Mouse (Mus musculus): ENCODE measurements at regions not wholly inside any gene's neighbourhood (a gene's known extent, or its start where the extent isn't known, plus 50 kb on each side); places are given as distances from the start of the nearest gene placed in this dataset.

DNA sequence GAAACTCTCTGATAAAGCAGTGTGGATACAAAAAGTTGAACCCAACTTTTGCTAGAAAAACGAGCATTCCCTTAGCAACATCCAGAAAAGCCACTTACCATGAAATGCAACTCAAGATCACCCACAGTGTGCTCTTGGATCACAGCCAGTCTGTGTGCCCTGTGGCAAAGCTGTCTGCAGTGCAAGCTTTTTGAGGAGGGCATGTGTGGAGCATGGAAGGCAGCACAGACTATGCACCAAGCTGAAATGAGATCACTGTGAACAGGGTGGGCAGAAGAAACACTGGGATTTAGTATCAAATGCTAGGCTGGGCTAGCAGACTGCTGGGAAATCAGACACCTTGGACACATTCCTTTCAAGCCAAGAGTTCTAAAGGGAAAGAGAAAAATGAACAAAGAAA is 162.4 kb downstream of the Sim1 start:
- no peak for DNase-seq (ENCODE audit: extremely low spot score)

- DNase-seq (ENCODE audit: extremely low spot score): no peak
Measured at GRCm38 (mm10) chr10:51058333-51058732, 163.8 kb downstream of the Sim1 start.

DNA sequence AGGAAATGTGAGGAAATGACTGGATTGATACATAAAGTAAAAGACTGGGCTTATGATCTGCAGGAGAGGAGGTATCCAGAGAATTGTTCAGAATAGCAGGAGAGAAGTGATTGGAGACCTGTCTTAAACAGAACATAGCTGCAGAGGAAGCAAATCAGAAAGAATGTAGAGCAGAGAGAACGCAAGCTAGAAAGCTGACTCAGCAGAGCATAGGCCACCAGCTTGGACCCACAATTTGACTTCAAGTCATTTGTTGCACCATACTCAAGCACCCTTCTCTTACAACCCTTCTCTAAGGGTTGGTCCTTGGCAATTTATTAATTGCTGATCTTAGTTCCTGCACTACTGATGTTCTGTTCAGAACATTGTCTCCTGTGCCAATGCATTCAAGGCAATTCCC is 207.0 kb downstream of the Sim1 start:
- DNase-seq (ENCODE audit: extremely low spot score): no peak

GRCm38 (mm10) chr10:51151833-51152232 is 257.3 kb downstream of the Sim1 start:
- no peak for DNase-seq (ENCODE audit: extremely low spot score)

- DNase-seq (ENCODE audit: extremely low spot score): peak; percentile 54
Measured at GRCm38 (mm10) chr10:51153484-51153985, 259.0 kb downstream of the Sim1 start.

DNA sequence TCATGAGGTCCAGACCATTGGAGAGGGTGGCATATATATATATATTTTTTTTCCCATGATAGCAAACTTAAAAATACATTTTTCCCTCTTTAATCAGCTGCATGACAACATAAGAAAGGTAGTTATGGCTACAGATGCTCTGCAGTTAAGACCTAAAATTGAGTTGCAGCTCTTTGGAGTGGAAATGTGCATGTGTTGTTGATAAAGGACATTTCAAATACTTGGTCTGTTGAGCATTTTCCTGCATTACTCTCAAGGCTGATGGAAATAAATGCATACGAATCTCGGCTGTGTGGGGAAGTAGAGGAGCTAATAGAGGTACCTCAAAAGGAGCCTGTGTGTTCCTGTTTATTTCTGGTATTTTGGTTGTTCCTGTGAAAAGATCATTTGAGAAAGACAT is 259.5 kb downstream of the Sim1 start:
- DNase-seq (ENCODE audit: extremely low spot score): no peak

- DNase-seq (ENCODE audit: extremely low spot score): no peak
Measured at GRCm38 (mm10) chr10:51154743-51155142, 260.2 kb downstream of the Sim1 start.

- no peak for DNase-seq (ENCODE audit: extremely low spot score)
Measured at GRCm38 (mm10) chr10:51173619-51174018, 279.1 kb downstream of the Sim1 start.

DNA sequence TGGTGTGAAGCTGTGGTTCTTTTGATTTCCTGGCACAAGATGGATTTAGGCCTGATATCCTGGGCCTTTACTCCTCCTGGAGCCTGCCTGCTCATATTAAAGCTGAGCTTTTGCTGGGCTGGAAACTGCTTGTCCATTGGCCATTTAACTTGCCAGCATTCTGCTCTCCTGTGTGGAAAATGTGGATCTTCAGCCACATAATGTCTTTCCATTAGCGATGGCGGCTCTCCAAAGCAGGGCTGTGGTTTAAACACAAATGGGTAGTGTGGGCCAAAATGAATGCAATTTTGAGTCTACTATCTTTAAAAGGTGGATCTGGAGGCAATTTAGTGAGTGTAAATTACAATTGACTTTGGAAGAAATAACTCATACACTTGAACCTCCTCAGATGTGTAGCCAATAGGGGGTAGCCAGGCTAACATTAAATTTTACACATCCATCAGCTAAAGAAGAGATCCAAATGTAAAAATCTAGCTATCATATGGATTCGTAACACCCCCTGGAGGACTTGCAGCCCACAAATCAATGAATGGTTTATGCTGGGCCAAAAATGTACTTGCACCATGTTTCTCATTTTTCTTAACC is 281.5 kb downstream of the Sim1 start:
- no peak for DNase-seq (ENCODE audit: extremely low spot score)

- no peak for DNase-seq (ENCODE audit: extremely low spot score)
Measured at GRCm38 (mm10) chr10:51176692-51177091, 282.1 kb downstream of the Sim1 start.

DNA sequence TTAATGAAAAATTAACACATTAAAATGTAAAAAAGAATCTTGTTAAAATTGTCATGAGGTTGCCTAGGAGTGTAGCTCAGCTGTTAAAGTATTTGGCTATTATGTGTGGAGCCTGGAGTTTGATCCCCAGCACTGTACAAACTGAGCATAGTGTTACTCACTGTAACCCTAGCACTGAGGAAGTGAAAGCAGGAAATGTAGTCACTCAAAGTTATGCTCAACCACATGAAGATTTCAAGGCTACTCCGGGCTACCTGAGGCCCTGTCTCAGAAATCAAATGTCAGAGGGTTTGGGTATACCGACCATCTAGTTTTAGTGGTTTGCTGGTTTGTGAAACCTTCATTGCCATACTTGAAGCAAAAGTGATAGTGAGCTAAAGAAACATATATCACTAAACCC is 287.2 kb downstream of the Sim1 start:
- no peak for DNase-seq (ENCODE audit: extremely low spot score)

- DNase-seq (ENCODE audit: extremely low spot score): no peak
Measured at GRCm38 (mm10) chr10:51191407-51192059, 288.9 kb upstream of the Gm49339 start.

- no peak for DNase-seq (ENCODE audit: extremely low spot score)
Measured at GRCm38 (mm10) chr10:51219481-51219880, 260.9 kb upstream of the Gm49339 start.

- DNase-seq (ENCODE audit: extremely low spot score): no peak
Measured at GRCm38 (mm10) chr10:51233592-51233991, 246.8 kb upstream of the Gm49339 start.

- peak; percentile 58 for DNase-seq (ENCODE audit: extremely low spot score)
Measured at GRCm38 (mm10) chr10:51235586-51236575, 244.5 kb upstream of the Gm49339 start.

- no peak for DNase-seq (ENCODE audit: extremely low spot score)
Measured at GRCm38 (mm10) chr10:51238103-51238502, 242.3 kb upstream of the Gm49339 start.

- DNase-seq (ENCODE audit: extremely low spot score): no peak
Measured at GRCm38 (mm10) chr10:51253439-51253838, 227.0 kb upstream of the Gm49339 start.

GRCm38 (mm10) chr10:51257587-51258049 is 222.8 kb upstream of the Gm49339 start:
- peak; percentile 81 for DNase-seq (ENCODE audit: extremely low spot score)

GRCm38 (mm10) chr10:51271364-51271763 is 209.0 kb upstream of the Gm49339 start:
- no peak for DNase-seq (ENCODE audit: extremely low spot score)

- DNase-seq (ENCODE audit: extremely low spot score): no peak
Measured at GRCm38 (mm10) chr10:51278195-51278594, 202.2 kb upstream of the Gm49339 start.

DNA sequence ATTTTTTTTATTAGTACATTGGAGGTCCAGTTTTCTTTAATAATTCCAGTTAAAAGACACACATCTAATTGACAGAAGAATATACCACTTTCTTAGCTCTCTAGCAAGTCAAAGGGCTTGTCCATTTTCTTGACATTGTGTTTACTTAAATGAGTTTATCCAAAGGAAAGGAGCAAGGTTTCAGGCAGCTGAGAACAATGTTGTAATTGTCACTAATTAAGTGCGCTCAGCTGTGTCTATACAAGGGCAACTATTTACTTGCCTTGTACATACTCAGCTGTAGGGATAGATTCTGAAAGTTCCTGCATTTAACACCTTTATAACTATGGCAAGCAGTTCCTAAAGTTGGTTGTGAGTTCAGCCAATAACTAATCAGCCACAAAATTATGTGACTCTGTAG is 198.0 kb upstream of the Gm49339 start:
- DNase-seq (ENCODE audit: extremely low spot score): no peak

DNA sequence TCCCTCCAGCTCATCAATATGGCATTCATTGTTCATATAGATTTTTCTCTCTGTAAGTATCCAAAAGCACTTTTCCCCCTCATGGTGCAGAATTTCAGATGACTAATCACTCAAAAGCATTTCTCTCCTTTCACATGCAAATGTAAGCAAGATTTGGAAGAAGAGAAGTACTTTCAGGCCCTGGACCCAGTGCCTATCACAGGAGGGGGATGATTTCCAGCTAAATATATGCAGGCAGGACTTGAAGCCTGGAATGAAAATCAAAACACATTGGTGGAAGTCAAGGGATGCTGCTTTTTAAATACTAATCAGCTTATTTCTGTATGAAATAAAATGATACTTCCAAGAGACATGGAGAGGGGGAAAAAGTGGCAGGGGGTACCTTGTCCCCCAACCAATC is 195.9 kb upstream of the Gm49339 start:
- DNase-seq (ENCODE audit: extremely low spot score): no peak
